Mouse (Mus musculus) embryonic facial prominence, embryonic 15.5 days (tissue): Measurements from ENCODE around the gene Kifc1. TPM values are rescaled to one million over a fixed set of nuclear protein-coding genes. Genes with fewer than 3 reads are reported as not detected.

ENCODE experiments used
- microRNA-seq: library from miRNA; unstranded; fragments of <30 nt; microRNA quantifications from one replicate; pipeline ENCODE4, GENCODE M21; 2016; ENCODE audit warnings: borderline number of aligned reads
- polyA plus RNA-seq: library from polyadenylated mRNA; unstranded; fragments of >200 nt; fragmentation: Nextera tagmentation; extraction: Ambion mirVana; gene quantifications from 2 replicates; pipeline ENCODE4 v1.2.1, GENCODE M21; 2015

The Kifc1 gene
- polyA plus RNA-seq, 1 experiment from 2014 or later, result 6.8 TPM

Small RNA genes within 50 kb of the gene (microRNA-seq; reads per million reads assigned to microRNA genes)
- gene Gm27740, result not detected

Other genes with a start within 250 kb of the Kifc1 start
- 281 and 283 TPM in 2 replicates for gene Hnrnpm, start 203.8 kb downstream of the Kifc1 start, polyA plus RNA-seq
- 58.6 and 60.6 TPM in 2 replicates for gene March2, start 172.0 kb downstream of the Kifc1 start, polyA plus RNA-seq
- gene Rab11b, start 130.1 kb downstream of the Kifc1 start, polyA plus RNA-seq, result 269 and 325 TPM in 2 replicates
- gene Angptl4, start 108.8 kb downstream of the Kifc1 start, polyA plus RNA-seq, result 58.8 and 67.2 TPM in 2 replicates
- gene Kank3, start 80.1 kb downstream of the Kifc1 start, polyA plus RNA-seq, result 45.3 and 45.8 TPM in 2 replicates
- 998 and 1,000 TPM in 2 replicates for gene Rps28, start 66.1 kb downstream of the Kifc1 start, polyA plus RNA-seq
- gene Ndufa7, start 66.1 kb downstream of the Kifc1 start, polyA plus RNA-seq, result 432 and 453 TPM in 2 replicates
- gene Cd320, start 47.6 kb downstream of the Kifc1 start, polyA plus RNA-seq, result 57.3 and 59.6 TPM in 2 replicates
- gene Gm7029, start 16.8 kb downstream of the Kifc1 start, polyA plus RNA-seq, result not detected in 2 replicates
- gene Platr17, start 14.5 kb upstream of the Kifc1 start, polyA plus RNA-seq, result 0.55 and 0.58 TPM in 2 replicates
- 48.5 and 51.7 TPM in 2 replicates for gene Daxx, start 18.8 kb upstream of the Kifc1 start, polyA plus RNA-seq
- 40.2 and 49.3 TPM in 2 replicates for gene Tapbp, start 25.2 kb upstream of the Kifc1 start, polyA plus RNA-seq
- gene Zbtb22, start 25.2 kb upstream of the Kifc1 start, polyA plus RNA-seq, result 15.8 and 17.8 TPM in 2 replicates
- 57.1 and 64.4 TPM in 2 replicates for gene Rgl2, start 38.9 kb upstream of the Kifc1 start, polyA plus RNA-seq
- gene Pfdn6, start 49.7 kb upstream of the Kifc1 start, polyA plus RNA-seq, result 145 and 163 TPM in 2 replicates
- gene Wdr46, start 50.0 kb upstream of the Kifc1 start, polyA plus RNA-seq, result 36.2 and 36.5 TPM in 2 replicates
- gene B3galt4, start 60.8 kb upstream of the Kifc1 start, polyA plus RNA-seq, result 6.0 and 8.5 TPM in 2 replicates
- 48.9 and 57.2 TPM in 2 replicates for gene Vps52, start 65.2 kb upstream of the Kifc1 start, polyA plus RNA-seq
- 1,731 and 1,878 TPM in 2 replicates for gene Rps18, start 65.3 kb upstream of the Kifc1 start, polyA plus RNA-seq
- gene H2-K1, start 109.7 kb upstream of the Kifc1 start, polyA plus RNA-seq, result 29.0 and 31.1 TPM in 2 replicates
- 26.0 and 26.9 TPM in 2 replicates for gene Ring1, start 134.0 kb upstream of the Kifc1 start, polyA plus RNA-seq
- 54.1 and 57.4 TPM in 2 replicates for gene H2-Ke6, start 137.4 kb upstream of the Kifc1 start, polyA plus RNA-seq
- 229 and 234 TPM in 2 replicates for gene Slc39a7, start 141.0 kb upstream of the Kifc1 start, polyA plus RNA-seq
- gene Rxrb, start 141.2 kb upstream of the Kifc1 start, polyA plus RNA-seq, result 53.0 and 54.6 TPM in 2 replicates
- 53.2 and 64.3 TPM in 2 replicates for gene Col11a2, start 148.8 kb upstream of the Kifc1 start, polyA plus RNA-seq
- 0.54 and 0.89 TPM in 2 replicates for gene H2-Oa, start 201.7 kb upstream of the Kifc1 start, polyA plus RNA-seq
- gene H2-DMa, start 228.9 kb upstream of the Kifc1 start, polyA plus RNA-seq, result 14.0 and 15.3 TPM in 2 replicates
- gene Brd2, start 232.0 kb upstream of the Kifc1 start, polyA plus RNA-seq, result 118 and 122 TPM in 2 replicates